Mouse (Mus musculus) yolk sac, embryonic 10.5 days (tissue): ENCODE results near the gene Gm13697.
"Not testable (repeated sequence)": the region's sequence is repeated elsewhere in the genome, so short reads cannot be mapped to it uniquely, and the experiment has no call there.

Experiments
- DNase-seq: peaks from one replicate; pipeline ENCODE4 v3.0.0-alpha.2; 2017; ENCODE audit warnings: low spot score

Gm13697 gene

DNA sequence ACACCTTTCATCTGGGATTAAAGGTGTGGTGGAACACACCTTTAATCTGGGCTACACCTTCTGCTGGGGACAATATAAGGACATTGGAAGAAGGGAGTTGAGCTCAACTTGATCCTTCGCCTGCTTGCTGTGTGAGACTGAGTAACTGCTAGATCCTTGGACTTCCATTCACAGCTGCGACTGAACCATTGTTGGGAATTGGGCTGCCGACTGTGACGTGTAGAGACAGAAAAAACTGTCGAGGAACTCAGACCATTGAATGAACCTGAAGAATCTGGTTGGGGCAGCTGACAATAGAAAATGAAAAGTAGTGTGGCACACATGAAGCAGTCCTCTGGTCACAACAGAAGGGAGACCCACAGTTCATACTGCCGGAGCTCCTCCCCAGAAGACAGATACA is at the start of gene Gm13697:
Gene Gm13697 (plus strand): TSS at position 301 of the 400 bp plus-strand sequence.
- DNase-seq = not testable (repeated sequence)

DNA sequence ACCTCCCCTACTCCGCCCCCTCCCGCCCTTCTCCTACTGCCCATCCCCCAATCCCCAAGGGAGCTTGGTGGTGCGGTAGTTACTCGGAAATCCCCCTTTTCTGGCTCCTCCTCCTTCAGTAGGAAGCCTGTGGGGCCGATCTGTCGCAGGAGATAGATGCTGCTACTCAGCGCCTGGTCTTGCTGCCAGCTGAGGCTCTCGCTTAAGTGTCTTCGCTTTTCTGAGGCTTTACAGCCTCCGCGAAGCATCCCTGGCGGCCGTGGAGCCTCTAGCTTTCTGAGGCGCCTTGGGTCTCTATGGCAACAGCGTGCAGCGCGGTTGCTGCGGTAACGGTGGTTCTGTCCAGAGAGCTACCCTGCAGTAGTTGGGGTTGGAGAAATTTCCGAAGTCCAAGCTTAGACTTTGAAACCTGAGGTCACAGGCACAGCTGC is 43.6 kb upstream of the Gm13697 start, which contains the start of gene Zswim2:
Gene Zswim2 (minus strand): TSS at position 298 of the 431 bp plus-strand sequence.
- peak; percentile 45 for DNase-seq

DNA sequence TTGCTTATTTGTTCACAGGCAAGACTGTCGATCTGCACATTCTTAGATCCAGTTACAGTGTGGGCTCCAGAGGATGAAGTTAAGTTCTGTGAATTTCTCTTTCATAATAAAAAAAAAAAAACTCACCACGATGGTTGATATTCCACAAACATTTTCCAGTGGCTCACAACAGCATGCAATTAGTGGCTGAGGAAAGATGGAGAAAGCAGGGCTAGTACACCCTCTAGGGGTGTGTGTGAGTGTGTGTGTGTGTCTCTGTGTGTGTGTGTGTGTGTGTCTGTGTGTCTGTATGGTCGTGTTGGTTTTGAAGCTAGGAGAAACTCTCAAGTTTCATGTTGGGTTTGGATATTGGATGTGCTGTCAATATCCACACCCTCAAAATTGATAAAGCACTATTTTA is 43.2 kb upstream of the Gm13697 start:
- no peak for DNase-seq

DNA sequence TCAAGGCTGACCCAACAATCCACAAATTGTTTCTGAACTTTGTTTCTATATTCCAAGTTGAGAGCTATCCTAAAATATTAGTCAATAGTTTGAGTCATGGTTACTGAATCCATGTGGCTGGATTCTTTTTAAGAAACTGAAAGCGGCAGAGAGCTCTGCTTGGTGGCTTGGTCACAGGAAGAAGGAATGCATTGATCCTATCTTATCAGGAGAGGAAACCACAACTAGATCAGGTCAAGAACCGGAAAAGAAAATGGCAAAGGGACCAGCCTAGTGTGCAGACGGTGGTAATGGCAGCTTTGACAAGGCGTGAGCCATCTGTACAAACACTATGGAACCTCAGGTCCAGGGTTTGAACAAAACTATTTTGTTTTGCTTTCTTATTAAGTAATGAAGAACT is 42.8 kb upstream of the Gm13697 start:
- no peak for DNase-seq

DNA sequence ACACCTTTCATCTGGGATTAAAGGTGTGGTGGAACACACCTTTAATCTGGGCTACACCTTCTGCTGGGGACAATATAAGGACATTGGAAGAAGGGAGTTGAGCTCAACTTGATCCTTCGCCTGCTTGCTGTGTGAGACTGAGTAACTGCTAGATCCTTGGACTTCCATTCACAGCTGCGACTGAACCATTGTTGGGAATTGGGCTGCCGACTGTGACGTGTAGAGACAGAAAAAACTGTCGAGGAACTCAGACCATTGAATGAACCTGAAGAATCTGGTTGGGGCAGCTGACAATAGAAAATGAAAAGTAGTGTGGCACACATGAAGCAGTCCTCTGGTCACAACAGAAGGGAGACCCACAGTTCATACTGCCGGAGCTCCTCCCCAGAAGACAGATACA is 29.1 kb upstream of the Gm13697 start, which contains the start of gene Gm13698:
Gene Gm13698 (plus strand): TSS at position 301 of the 400 bp plus-strand sequence.
- not testable (repeated sequence) for DNase-seq

DNA sequence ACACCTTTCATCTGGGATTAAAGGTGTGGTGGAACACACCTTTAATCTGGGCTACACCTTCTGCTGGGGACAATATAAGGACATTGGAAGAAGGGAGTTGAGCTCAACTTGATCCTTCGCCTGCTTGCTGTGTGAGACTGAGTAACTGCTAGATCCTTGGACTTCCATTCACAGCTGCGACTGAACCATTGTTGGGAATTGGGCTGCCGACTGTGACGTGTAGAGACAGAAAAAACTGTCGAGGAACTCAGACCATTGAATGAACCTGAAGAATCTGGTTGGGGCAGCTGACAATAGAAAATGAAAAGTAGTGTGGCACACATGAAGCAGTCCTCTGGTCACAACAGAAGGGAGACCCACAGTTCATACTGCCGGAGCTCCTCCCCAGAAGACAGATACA is 23.3 kb upstream of the Gm13697 start, which contains the start of gene Gm13693:
Gene Gm13693 (plus strand): TSS at position 301 of the 400 bp plus-strand sequence.
- not testable (repeated sequence) for DNase-seq

DNA sequence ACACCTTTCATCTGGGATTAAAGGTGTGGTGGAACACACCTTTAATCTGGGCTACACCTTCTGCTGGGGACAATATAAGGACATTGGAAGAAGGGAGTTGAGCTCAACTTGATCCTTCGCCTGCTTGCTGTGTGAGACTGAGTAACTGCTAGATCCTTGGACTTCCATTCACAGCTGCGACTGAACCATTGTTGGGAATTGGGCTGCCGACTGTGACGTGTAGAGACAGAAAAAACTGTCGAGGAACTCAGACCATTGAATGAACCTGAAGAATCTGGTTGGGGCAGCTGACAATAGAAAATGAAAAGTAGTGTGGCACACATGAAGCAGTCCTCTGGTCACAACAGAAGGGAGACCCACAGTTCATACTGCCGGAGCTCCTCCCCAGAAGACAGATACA is 17.5 kb upstream of the Gm13697 start, which contains the start of gene Gm13695:
Gene Gm13695 (plus strand): TSS at position 301 of the 400 bp plus-strand sequence.
- not testable (repeated sequence) for DNase-seq

DNA sequence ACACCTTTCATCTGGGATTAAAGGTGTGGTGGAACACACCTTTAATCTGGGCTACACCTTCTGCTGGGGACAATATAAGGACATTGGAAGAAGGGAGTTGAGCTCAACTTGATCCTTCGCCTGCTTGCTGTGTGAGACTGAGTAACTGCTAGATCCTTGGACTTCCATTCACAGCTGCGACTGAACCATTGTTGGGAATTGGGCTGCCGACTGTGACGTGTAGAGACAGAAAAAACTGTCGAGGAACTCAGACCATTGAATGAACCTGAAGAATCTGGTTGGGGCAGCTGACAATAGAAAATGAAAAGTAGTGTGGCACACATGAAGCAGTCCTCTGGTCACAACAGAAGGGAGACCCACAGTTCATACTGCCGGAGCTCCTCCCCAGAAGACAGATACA is 11.7 kb upstream of the Gm13697 start, which contains the start of gene Gm13696:
Gene Gm13696 (plus strand): TSS at position 301 of the 400 bp plus-strand sequence.
- DNase-seq = not testable (repeated sequence)

DNA sequence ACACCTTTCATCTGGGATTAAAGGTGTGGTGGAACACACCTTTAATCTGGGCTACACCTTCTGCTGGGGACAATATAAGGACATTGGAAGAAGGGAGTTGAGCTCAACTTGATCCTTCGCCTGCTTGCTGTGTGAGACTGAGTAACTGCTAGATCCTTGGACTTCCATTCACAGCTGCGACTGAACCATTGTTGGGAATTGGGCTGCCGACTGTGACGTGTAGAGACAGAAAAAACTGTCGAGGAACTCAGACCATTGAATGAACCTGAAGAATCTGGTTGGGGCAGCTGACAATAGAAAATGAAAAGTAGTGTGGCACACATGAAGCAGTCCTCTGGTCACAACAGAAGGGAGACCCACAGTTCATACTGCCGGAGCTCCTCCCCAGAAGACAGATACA is 5.9 kb upstream of the Gm13697 start, which contains the start of gene Gm13694:
Gene Gm13694 (plus strand): TSS at position 301 of the 400 bp plus-strand sequence.
- DNase-seq = not testable (repeated sequence)

DNA sequence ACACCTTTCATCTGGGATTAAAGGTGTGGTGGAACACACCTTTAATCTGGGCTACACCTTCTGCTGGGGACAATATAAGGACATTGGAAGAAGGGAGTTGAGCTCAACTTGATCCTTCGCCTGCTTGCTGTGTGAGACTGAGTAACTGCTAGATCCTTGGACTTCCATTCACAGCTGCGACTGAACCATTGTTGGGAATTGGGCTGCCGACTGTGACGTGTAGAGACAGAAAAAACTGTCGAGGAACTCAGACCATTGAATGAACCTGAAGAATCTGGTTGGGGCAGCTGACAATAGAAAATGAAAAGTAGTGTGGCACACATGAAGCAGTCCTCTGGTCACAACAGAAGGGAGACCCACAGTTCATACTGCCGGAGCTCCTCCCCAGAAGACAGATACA is 5.7 kb downstream of the Gm13697 start, which contains the start of gene Gm13691:
Gene Gm13691 (plus strand): TSS at position 301 of the 400 bp plus-strand sequence.
- DNase-seq = not testable (repeated sequence)

DNA sequence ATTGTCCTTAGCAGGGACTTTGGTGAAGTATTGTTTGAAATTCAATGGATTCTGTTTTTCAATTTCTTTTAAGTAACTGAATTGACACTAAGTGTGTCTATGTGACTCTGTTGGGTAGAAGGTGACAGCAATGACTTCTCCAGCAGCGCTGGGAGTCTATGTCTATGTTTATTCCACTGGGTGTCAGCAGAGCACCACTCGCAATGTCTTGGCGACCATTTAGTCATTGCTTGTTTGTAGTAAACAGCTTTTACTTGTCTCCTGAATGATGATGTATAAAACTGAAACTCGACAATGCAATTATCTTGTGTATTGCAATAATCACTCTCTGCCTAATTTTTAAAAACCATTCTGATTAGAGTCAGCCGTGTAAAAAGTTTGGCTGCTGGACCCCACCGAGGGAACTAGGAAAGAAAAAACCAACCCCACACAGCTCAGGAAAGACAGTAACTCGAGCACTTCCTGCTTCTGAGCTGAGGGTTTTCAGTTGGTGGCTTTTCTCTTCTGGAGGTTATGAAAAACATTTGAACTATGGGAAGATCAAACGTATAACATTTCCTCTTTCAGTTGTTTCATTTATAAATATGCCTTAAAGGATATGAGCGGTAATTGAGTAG is 9.2 kb downstream of the Gm13697 start:
- not testable (repeated sequence) for DNase-seq

DNA sequence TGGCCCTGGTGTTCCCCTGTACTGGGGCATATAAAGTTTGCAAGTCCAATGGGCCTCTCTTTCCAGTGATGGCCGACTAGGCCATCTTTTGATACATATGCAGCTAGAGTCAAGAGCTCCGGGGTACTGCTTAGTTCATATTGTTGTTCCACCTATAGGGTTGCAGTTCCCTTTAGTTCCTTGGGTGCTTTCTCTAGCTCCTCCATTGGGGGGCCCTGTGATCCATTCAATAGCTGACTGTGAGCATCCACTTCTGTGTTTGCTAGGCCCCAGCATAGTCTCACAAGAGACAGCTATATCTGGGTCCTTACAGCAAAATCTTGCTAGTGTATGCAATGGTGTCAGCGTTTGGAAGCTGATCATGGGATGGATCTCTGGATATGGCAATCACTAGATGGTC is 10.0 kb downstream of the Gm13697 start:
- not testable (repeated sequence) for DNase-seq

DNA sequence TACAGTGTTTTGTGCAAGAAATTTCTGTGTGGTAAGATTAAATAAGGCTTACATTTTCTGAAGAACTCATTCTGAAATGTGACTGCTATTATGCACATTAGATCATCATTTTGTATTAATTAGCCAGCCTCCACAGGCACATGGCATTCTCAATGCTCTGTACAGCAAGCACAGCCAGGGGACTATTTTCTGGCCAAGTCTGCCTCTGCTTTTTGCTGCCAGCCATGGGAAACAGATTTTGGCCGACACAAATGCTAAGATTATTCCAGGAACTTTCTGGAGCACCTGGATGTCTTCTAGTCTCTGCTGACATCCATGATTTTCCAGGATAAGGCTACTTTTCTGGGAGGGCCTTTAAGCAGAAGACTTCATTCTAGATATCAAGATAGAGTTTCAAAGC is 24.4 kb downstream of the Gm13697 start:
- no peak for DNase-seq

DNA sequence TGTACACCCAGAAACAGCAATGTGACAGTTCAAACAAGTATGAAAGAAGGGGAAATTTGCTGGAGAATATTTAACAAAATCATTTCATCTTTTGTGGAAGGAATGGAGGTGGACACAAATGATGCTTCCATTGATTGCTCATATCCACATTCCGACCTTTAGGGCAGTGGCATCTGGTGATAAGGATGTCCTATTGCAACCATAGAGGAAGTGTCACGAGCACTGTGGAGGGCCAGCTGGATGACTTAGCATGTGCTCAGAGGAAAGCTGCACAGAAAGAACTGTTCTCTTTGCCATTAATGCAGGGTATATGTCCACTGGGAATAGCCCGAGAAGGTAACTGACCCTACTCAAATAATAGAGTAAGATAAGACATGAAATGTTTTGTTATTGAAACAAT is 25.3 kb downstream of the Gm13697 start:
- DNase-seq = no peak

DNA sequence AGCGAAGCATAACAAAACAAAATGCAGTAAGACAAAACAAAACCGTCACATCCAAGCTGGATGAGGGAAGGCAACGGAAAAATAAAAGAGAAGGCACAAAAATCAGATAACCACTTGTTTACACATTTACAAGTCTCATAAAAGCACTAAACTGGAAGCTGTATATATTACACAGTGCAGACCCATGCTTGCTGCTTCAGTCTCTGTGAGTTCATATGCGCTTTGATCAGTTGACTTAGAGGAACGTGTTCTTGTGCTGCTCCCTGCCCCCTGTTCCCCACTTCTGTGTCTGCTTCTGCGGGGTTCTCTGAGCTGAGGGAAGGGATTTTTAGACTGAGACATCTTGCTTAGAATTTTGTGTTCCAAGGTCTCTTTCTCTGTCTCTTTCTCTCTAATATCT is 30.0 kb downstream of the Gm13697 start:
- DNase-seq = no peak

DNA sequence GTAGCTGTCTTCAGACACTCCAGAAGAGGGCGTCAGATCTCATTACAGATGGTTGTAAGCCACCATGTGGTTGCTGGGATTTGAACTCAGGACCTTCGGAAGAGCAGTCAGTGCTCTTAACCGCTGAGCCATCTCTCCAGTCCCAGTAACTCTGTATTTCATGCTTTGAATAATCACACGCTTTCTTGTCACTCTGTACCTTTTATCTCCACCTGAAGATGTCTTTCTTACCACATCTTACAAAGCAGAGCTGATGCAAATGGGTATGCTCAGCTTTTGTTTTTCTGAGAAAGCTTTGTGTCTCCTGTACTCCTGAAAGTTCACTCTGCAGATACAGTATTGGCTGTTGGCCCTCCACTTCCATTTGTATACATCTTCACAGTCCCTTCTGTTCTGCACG is 31.7 kb downstream of the Gm13697 start:
- not testable (repeated sequence) for DNase-seq

DNA sequence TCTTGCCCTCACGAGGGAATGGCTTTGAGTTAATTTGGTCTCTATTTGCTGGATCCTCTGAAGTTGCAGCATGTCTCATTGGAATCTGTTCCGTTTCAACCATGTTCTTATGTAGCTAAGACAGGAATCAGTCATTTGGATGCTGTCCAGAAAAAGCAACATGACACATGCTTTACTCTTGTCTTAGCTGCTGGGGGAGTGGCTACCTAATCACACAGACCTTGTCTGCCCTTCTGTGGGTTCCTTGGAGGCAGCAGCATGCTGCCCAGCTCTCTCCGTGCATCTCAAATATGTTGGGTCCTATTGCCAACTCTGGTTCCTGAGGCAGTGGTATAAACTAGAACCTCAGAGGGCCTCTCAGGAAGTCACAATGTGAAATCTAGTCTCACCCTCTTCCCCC is 33.8 kb downstream of the Gm13697 start:
- DNase-seq = no peak

DNA sequence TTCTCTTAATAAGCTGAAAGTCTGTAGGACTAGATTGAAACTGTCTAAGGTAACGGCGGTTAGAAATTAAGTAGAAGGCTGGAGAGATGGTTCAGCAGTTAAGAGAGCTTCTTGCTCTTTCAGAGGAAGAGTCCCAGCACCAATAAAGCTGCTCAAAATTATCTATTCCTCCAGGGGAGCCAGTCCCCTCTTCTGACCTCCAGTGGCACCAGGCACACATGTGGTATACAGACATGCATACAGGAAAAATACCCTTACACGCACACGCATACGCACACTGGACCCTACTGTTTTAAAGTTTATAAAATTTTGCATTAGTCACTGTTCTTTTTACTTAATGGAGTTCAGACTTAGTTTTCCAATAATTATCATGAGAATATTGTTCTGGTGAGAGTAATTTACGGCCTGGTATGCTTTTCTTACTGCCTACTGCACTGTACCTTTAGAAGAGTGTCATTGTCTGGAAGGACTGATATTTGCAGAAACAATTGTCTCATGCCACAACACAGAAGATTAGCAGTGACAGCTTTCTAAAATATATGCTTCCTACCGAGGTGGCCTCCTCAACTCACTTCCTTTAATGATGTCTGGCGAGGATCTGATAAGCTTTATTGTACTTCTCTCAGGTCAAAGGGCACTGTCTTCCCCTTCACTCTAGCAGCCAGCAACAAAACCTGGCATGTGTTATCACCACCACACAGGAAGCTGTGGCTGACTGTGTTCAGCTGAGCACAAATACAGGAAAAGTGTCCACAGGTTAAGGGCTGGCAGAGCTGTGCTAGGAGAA is 35.2 kb downstream of the Gm13697 start:
- DNase-seq = peak; percentile 26

DNA sequence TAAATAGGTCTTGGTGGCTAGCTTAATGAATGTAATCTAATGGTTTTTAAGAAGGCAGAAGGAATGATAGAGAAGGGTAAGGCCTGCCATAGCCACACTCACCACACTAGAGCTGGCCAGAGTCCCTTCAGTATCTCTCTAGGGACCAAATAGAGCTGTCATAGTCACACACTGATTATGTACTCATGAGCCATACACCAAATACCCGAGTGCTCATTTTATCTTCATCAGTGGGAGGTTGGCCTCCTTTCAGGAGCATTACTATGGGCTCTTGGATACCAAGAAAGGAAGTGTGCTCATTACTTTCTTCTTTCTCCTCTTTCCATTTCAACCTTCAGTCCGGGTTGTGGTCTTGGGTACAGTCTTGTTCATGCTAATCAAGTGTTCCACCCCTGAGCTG is 37.4 kb downstream of the Gm13697 start:
- no peak for DNase-seq

DNA sequence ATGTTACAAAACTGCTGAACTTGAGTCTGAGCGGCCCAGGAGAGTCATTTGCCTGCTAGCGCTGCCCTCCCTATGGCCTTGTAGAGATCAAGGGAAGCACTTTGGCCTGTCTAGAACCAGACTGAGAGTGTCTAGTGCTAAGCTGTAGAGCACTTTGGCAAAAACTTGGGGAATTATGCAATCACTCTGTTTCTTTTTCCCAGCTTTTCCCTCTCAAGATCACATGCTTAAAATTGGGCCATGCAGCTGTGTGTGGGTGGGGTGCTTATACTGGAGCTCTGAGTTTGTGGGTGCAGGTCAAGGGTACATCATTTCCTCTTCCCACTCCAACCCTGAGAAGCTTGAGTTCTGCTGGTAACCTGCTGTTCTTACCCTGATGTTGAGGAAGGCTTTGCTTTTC is 38.4 kb downstream of the Gm13697 start:
- DNase-seq = no peak

DNA sequence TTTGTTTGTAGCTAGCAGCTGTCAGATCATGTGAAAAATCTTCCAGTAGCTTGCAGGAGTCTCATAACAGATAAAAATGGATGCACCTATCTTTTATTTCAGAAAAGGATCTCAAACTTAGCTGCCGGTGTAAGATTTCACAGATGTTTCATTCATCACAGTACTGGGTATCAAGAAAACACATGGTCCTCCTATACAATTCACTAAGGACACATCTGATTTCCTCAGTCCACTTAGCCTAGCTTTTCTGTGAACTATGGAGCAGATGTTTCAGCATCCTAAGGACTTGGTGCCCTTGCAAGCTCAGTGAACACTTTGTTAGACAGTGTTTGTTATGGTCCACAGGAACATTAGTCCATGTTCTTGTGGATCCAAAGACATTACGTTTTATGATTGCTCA is 38.8 kb downstream of the Gm13697 start:
- no peak for DNase-seq

DNA sequence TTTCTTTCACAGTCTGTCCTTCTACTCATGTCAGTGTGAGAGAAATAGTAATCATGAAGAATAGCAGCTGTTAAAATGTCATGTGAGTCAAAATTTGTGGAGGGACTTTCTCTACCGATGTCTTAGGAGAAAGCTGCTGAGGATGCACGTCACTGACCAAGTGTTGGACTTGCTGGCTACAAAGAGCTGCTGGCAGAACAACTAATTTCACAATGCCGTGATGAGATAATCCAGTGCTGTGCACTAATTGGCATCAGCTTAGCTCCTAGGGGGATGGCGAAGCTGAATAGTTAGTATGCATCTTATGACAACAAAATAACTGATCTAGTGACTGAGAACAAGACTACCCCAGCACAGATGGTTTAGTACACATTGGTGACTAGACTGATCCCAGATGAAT is 40.7 kb downstream of the Gm13697 start:
- no peak for DNase-seq

DNA sequence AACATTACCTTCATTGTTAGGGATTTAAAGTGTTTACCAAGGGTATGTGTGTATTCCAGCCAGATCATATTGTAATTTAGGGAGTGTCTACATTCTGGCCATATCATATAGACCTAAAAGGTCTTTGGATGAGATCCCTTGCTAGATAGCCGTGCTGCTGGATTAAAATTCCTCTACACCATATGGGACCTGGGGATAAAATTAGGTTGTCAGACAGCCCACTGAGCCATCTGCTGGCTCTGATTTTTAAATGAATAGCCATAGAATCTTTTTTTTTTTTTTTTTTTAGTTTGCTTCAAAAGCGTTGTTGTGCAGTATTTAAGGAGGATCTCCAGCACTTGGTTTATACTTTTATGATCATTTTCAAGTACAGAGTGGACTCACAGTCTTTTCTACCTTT is 48.0 kb downstream of the Gm13697 start:
- DNase-seq = no peak
